Mouse (Mus musculus) liver, adult 2 months (tissue): Measurements from ENCODE around the gene Klk13. TPM values are rescaled to one million over a fixed set of nuclear protein-coding genes. Genes with fewer than 3 reads are reported as not detected.
A peak's percentile ranks its signal among the peaks of the same experiment; 100 is the strongest.

ENCODE experiments used
- DNase-seq: peaks from one replicate; pipeline ENCODE4 v3.0.0-alpha.2; 2011; ENCODE audit warnings: low read depth, low spot score; ENCODE audit errors: extremely low read depth
- H3K27ac ChIP-seq: fragments of 200-500 bp; replicated peaks from 2 replicates; pipeline ENCODE4 v1.5.1; 2012; ENCODE audit warnings: low read depth, mild to moderate bottlenecking, control low read depth, inconsistent platforms, low read length; ENCODE audit not compliant: insufficient read depth
- H3K27me3 ChIP-seq: fragments of 200-500 bp; 2 replicates; pipeline ENCODE4 v1.6.1; 2012; ENCODE audit warnings: mild to moderate bottlenecking, moderate library complexity, low read length, inconsistent platforms; ENCODE audit not compliant: control insufficient read depth, insufficient read depth
- H3K36me3 ChIP-seq: fragments of 200-500 bp; 2 replicates; pipeline ENCODE4 v1.6.1; 2012; ENCODE audit warnings: low read length, inconsistent platforms; ENCODE audit not compliant: control insufficient read depth, insufficient read depth
- H3K4me1 ChIP-seq: fragments of 200-500 bp; 2 replicates; pipeline ENCODE4 v1.6.1; 2011; ENCODE audit warnings: low read length; ENCODE audit not compliant: control insufficient read depth, insufficient read depth
- H3K4me3 ChIP-seq: fragments of 200-500 bp; 2 replicates; pipeline ENCODE4 v1.5.1; 2011; ENCODE audit warnings: low read depth, mild to moderate bottlenecking, control low read depth, low read length, moderate library complexity; ENCODE audit not compliant: insufficient read depth
- H3K79me2 ChIP-seq: fragments of 200-500 bp; 2 replicates; pipeline ENCODE4 v1.6.1; 2012; ENCODE audit warnings: inconsistent platforms, mild to moderate bottlenecking, low read length, moderate library complexity; ENCODE audit not compliant: control insufficient read depth, insufficient read depth
- H3K9ac ChIP-seq: fragments of 200-500 bp; 2 replicates; pipeline ENCODE4 v1.6.1; 2012; ENCODE audit warnings: low read depth, mild to moderate bottlenecking, control low read depth, inconsistent platforms, low read length
- CTCF ChIP-seq: fragments of 200-500 bp; IDR thresholded peaks from 2 replicates; pipeline ENCODE4 v1.5.1; 2011; ENCODE audit warnings: low read depth, low read length, control low read depth
- POLR2A ChIP-seq: fragments of 200-500 bp; IDR thresholded peaks from 2 replicates; pipeline ENCODE4 v1.6.1; 2011; ENCODE audit warnings: low read length, control low read depth; ENCODE audit not compliant: insufficient read depth; ENCODE audit errors: extremely low read depth
- WGBS: fragments of 180-500 bp; shearing (Covaris S2); methylation state at CpG from one replicate; pipeline ENCODE4 v1.1.7; 2018; 5-methylcytosine and 5-hydroxymethylcytosine counted together
- polyA plus RNA-seq: library from polyadenylated mRNA; depleted of rRNA; stranded (reverse); fragments of >200 nt; gene quantifications from 2 replicates; pipeline ENCODE4 v1.2.3, GENCODE M21; 2012
- total RNA-seq: library from RNA; depleted of rRNA; stranded (reverse); fragments of >200 nt; gene quantifications from 2 replicates; pipeline ENCODE4 v1.2.3, GENCODE M21; 2014

The Klk13 gene
- total and polyA plus RNA-seq, 2 experiments: not detected

DNA sequence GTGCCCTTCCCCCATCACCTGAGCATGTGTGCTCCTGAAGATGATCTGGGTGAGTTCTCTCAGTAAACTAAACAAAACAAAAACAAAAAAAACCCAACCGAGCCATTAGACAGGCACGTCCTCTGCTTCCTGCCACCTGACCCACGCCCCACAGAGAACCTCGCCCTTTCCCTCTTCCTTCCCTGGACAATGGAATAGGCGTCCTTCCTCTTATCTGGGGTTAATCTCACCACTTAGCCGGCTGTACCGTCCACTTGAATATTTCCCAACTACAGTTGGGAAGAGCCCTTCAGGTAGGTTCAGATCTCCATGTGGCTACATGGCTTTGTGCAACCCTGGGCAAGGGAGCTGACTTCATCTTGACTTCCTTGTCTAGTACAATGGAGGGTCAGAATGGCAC lies 27.3 kb upstream of the Klk13 start:
- TF ChIP-seq POLR2A (no peak), CTCF (no peak)
- Histone ChIP-seq H3K36me3 (no peaks in the 10 kb centered on the region), H3K4me3 (no peak overlapping the region), H3K27ac (no peak overlapping the region), H3K9ac (no peak overlapping the region), H3K4me1 (no peaks in the 10 kb centered on the region), H3K27me3 (no peaks in the 10 kb centered on the region; the same call in 1 of the 2 replicates), H3K79me2 (no peaks in the 10 kb centered on the region)
- no peak for DNase-seq
- 39% methylated on average over 7 of the region's 7 CpGs for WGBS

DNA sequence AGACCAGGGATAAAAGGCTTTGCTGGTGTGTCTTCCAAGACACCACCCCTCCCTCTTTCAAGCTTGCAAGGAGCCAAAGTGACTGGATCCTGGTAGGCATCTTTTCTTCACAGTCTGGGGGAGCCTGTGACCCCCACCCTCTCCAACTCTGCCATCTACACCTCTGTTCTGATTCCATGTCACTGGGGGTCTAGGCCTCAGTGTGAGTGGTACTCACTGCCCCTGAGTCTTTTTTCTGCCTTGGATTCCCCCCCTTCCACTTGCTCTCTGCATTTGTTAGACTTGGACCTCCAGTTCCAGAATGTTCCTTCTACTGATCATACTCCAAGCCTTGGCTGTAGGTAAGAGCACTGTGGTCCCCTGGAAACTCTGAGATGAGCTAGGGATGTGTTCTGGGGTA lies 22.2 kb upstream of the Klk13 start, which contains the start of gene Klk14:
Klk14 (plus strand) TSS at position 301 of the 400 bp plus-strand sequence.
- Histone ChIP-seq H3K27me3 (no peaks in the 10 kb centered on the region; the same call in 1 of the 2 replicates), H3K9ac (no peak within 1 kb of the TSS), H3K4me3 (no peak within 1 kb of the TSS), H3K79me2 (no peaks in the 10 kb centered on the region), H3K36me3 (no peaks in the 10 kb centered on the region), H3K27ac (no peak within 1 kb of the TSS), H3K4me1 (no peaks in the 10 kb centered on the region)
- TF ChIP-seq CTCF (no peak), POLR2A (no peak)
- DNase-seq: no peak

DNA sequence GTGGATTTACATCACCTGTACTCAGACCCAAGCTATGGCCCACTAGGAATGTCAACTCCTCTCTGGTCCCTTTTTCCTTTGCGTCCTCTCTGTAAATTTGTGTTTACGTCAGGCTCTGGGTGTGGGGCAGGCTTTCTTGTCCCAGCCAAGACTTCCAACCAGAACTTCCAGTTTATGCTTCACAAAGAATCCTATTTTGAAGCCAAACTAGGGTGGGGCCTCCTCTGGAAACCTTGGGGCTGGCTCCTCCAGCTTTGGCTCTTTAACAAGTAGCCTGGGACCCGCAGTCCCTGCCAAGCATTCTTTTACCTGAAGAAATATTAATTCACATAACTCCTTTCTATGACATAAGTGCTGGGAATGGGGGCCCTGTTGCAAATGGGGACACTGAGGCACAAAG lies 2.3 kb upstream of the Klk13 start:
- no peaks in the 10 kb centered on the region for H3K36me3 ChIP-seq
- TF ChIP-seq POLR2A (no peak), CTCF (no peak)
- no peak overlapping the region for H3K9ac ChIP-seq
- WGBS: 82% methylated on average over 3 of the region's 3 CpGs
- DNase-seq: no peak
- no peak overlapping the region for H3K27ac ChIP-seq
- H3K27me3 ChIP-seq: peaks cover 2% of the 10 kb centered on the region; the same call in 1 of the 2 replicates
- no peaks in the 10 kb centered on the region for H3K4me1 ChIP-seq
- H3K4me3 ChIP-seq: no peak overlapping the region
- no peaks in the 10 kb centered on the region for H3K79me2 ChIP-seq

DNA sequence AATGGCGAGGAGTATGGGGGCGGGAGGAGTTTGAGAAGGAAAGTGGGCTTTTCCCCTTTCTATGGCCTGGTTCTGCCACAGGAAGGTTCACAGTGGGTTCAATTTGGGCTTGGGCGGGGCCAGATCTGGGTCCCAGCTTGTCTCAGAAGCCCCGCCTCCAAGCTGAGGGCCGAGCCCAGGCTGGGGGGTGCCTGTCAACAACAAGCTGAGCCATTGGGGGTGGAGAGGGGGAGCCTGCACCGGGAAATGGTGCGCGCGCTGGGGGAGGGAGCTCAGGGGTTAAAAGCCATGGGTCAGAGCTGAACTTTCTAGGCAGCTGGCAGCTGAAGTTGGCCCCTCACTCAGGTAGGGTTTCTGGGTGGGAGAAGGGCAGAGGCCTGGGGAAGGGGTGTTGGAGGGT lies 550 bp downstream of the Klk13 start:
- 10% methylated on average over 9 of the region's 9 CpGs for WGBS
- H3K9ac ChIP-seq: no peak overlapping the region
- TF ChIP-seq CTCF (no peak), POLR2A (no peak)

DNA sequence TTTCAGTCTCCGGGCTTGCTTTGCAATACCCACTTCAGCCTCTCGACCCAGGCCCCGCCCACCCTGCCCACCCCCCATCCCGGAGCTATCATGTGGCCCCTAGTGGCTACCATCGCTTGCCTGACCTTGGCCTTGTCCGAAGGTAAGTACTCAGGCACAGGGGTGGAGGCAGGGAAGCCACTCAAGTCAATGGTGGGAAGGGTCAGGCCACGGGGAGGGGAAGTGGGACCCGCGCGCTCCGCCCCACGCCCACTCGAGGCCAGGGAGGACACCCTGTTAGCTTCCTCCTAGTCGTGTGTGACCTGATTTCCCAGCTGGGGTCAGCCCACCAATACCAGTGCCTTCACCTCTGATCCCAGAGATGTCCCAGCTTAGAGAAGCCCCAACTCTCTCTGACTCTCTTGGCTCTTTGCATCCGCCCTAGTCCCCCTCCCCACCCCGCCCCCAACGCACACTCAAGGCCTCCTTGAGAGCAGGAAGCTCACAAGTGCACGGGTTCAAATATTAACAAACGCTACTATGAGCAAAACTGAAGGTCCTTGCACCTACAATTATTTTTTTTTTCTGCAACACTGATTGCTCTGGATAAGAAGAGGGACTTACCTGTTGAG lies 1.5 kb downstream of the Klk13 start:
- Histone ChIP-seq H3K36me3 (no peaks in the 10 kb centered on the region), H3K27ac (no peak overlapping the region), H3K4me3 (no peak overlapping the region), H3K4me1 (no peaks in the 10 kb centered on the region), H3K27me3 (peaks cover 2% of the 10 kb centered on the region; the same call in 1 of the 2 replicates), H3K9ac (no peak overlapping the region), H3K79me2 (no peaks in the 10 kb centered on the region)
- no peak for TF ChIP-seq POLR2A
- TF ChIP-seq CTCF: no peak
- no peak for DNase-seq
- 12% methylated on average over 19 of the region's 19 CpGs for WGBS

More for the DNA sequence above, 550 bp downstream of the Klk13 start:
- no peaks in the 10 kb centered on the region for H3K79me2 ChIP-seq
- no peak overlapping the region for H3K4me3 ChIP-seq
- no peak for DNase-seq
- no peaks in the 10 kb centered on the region for H3K36me3 ChIP-seq
- no peaks in the 10 kb centered on the region for H3K4me1 ChIP-seq
- no peak overlapping the region for H3K27ac ChIP-seq
- H3K27me3 ChIP-seq: peaks cover 2% of the 10 kb centered on the region; the same call in 1 of the 2 replicates

DNA sequence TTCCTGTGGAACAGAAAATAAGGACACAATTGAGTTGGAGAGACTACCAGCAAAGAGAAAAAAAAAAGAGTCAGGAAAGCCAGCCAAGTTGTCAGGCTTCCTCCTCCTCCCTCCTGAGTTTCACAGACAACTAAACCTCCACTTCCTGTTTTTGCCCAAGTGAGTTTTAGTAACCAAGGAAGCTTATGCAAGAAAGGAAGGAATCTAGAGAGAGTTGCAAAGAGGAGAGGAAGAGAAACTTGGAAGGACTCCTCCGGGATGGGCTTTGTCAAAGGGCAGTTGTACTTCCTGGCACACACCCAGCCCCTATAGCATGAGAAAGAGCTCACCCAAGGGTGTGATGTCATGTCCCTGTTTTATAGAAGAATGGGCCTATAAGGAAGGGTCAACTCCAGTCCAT lies 35.4 kb downstream of the Klk13 start:
- DNase-seq: peak; percentile 41
- TF ChIP-seq POLR2A: no peak
- no peak for TF ChIP-seq CTCF
- Histone ChIP-seq H3K79me2 (no peaks in the 10 kb centered on the region), H3K4me3 (no peak overlapping the region), H3K36me3 (no peaks in the 10 kb centered on the region), H3K27ac (no peak overlapping the region), H3K4me1 (no peaks in the 10 kb centered on the region), H3K27me3 (no peaks in the 10 kb centered on the region), H3K9ac (no peak overlapping the region)
- WGBS: 64% methylated on average over 1 of the region's 1 CpGs
